Mouse (Mus musculus) heart, embryonic 14.5 days (tissue): ENCODE data around the gene Apba2. TPM values are rescaled to one million over a fixed set of nuclear protein-coding genes. Genes with fewer than 3 reads are reported as not detected.

Experiments used
- polyA plus RNA-seq: library from polyadenylated mRNA; unstranded; fragments of >200 nt; fragmentation: Nextera tagmentation; extraction: Ambion mirVana; gene quantifications from 2 replicates; pipeline ENCODE4 v1.2.1, GENCODE M21; 2014

Gene Apba2
- polyA plus RNA-seq, 1 experiment from 2014 or later = 0.85 TPM

Other genes starting within 250 kb of the Apba2 start
- gene Mtmr10, start 214.1 kb upstream of the Apba2 start, polyA plus RNA-seq = 6.8 and 7.8 TPM in 2 replicates
- 4.1 and 4.2 TPM in 2 replicates for gene Fan1, start 127.6 kb upstream of the Apba2 start, polyA plus RNA-seq
- gene Mphosph10, start 109.4 kb upstream of the Apba2 start, polyA plus RNA-seq = 18.6 and 20.0 TPM in 2 replicates
- gene Mcee, start 109.1 kb upstream of the Apba2 start, polyA plus RNA-seq = 145 and 150 TPM in 2 replicates